15 mouse cellular contexts compared by ENCODE assay signal in genomic region chr8:81798501-81798900, GRCm38 (mm10).
DNase-seq lines count a peak whose midpoint lies in the region; ATAC-seq and TF ChIP-seq lines count a peak whose summit lies in the region.
"Had no signal": no experiment of that assay in that cellular context is flagged by ENCODE, and none has a peak within 500 bp of the region (broad histone marks: within the 10 kb centered on the region; RNA-seq: fewer than 3 reads in every experiment).

No protein-coding gene starts in this region.

- H3K4me2 ChIP-seq in forebrain, embryonic 14.5 days (ENCODE audit: low read length): no peak overlapping the region
- H3K4me2 ChIP-seq in forebrain, embryonic 16.5 days (ENCODE audit: low read length): no peak overlapping the region
- H3K4me2 ChIP-seq in midbrain, postnatal 0 days (ENCODE audit: low read depth, low read length, poor library complexity, severe bottlenecking): no peak overlapping the region
- no peak overlapping the region for H3K4me2 ChIP-seq in midbrain, embryonic 15.5 days
- no peak overlapping the region for H3K4me2 ChIP-seq in hindbrain, embryonic 14.5 days (replicated peaks)
- H3K4me2 ChIP-seq: forebrain, embryonic 13.5 days; hindbrain, embryonic 12.5 days; limb, embryonic 15.5 days had no signal

- no peak for ATAC-seq in forebrain, embryonic 14.5 days
- no peak for ATAC-seq in forebrain, embryonic 16.5 days
- no peak for ATAC-seq in midbrain, postnatal 0 days (ENCODE audit: low FRiP score)
- no peak for ATAC-seq in midbrain, embryonic 15.5 days (replicated peaks)
- no peak for ATAC-seq in hindbrain, embryonic 14.5 days (ENCODE audit: low FRiP score)
- ATAC-seq: forebrain, embryonic 13.5 days had no signal

- H3K27ac ChIP-seq in forebrain, embryonic 14.5 days (ENCODE audit: low read depth, low read length): no peak overlapping the region
- no peak overlapping the region for H3K27ac ChIP-seq in forebrain, embryonic 16.5 days (ENCODE audit: low read length)
- no peak overlapping the region for H3K27ac ChIP-seq in midbrain, postnatal 0 days (ENCODE audit: low read depth, low read length)
- H3K27ac ChIP-seq in midbrain, embryonic 15.5 days: no peak overlapping the region
- H3K27ac ChIP-seq in hindbrain, embryonic 14.5 days: no peak overlapping the region
- H3K27ac ChIP-seq: forebrain, embryonic 13.5 days; hindbrain, embryonic 12.5 days; limb, embryonic 15.5 days had no signal

- no peak for TF ChIP-seq CTCF in midbrain, postnatal 0 days (IDR thresholded peaks at IDR 0.05)

- DNase-seq in forebrain, embryonic 14.5 days (ENCODE audit: low spot score): peak; percentile 14
- DNase-seq in midbrain, postnatal 0 days (ENCODE audit: low spot score): peak; percentile 14
- DNase-seq in cerebellum, postnatal 25 days: peak; percentile 47 to 66
- no peak for DNase-seq in hindbrain, embryonic 14.5 days (ENCODE audit: low spot score)
- no peak for DNase-seq in yolk sac, embryonic 10.5 days (ENCODE audit: low spot score)
- no peak for DNase-seq in frontal cortex, postnatal 14 days (ENCODE audit: low spot score in 2 of 2)
- DNase-seq: adrenal gland, postnatal 25 days; lung, adult 18-20 months; lung, postnatal 36 days; thymus, postnatal 36 days had no signal

- no peak overlapping the region for H3K4me3 ChIP-seq in forebrain, embryonic 14.5 days (ENCODE audit: low read depth, low read length)
- no peak overlapping the region for H3K4me3 ChIP-seq in forebrain, embryonic 16.5 days (replicated peaks; ENCODE audit: low read length)
- no peak overlapping the region for H3K4me3 ChIP-seq in midbrain, postnatal 0 days (ENCODE audit: low read depth, low read length)
- H3K4me3 ChIP-seq in midbrain, embryonic 15.5 days: no peak overlapping the region
- no peak overlapping the region for H3K4me3 ChIP-seq in hindbrain, embryonic 14.5 days (replicated peaks; ENCODE audit: low read length)
- H3K4me3 ChIP-seq: forebrain, embryonic 13.5 days; hindbrain, embryonic 12.5 days; limb, embryonic 15.5 days had no signal

- H3K27me3 ChIP-seq in forebrain, embryonic 14.5 days (replicated peaks; ENCODE audit: control insufficient read depth, insufficient read depth, low read length): no peaks in the 10 kb centered on the region
- no peaks in the 10 kb centered on the region for H3K27me3 ChIP-seq in forebrain, embryonic 16.5 days (replicated peaks; ENCODE audit: control insufficient read depth, insufficient read depth, low read length)
- H3K27me3 ChIP-seq in midbrain, postnatal 0 days (ENCODE audit: insufficient read depth, low read length): no peaks in the 10 kb centered on the region
- H3K27me3 ChIP-seq in midbrain, embryonic 15.5 days (replicated peaks): no peaks in the 10 kb centered on the region
- H3K27me3 ChIP-seq in hindbrain, embryonic 14.5 days (ENCODE audit: control insufficient read depth, insufficient read depth, low read length): no peaks in the 10 kb centered on the region
- H3K27me3 ChIP-seq: forebrain, embryonic 13.5 days; limb, embryonic 15.5 days had no signal

- H3K9me3 ChIP-seq in forebrain, embryonic 14.5 days (replicated peaks; ENCODE audit: control insufficient read depth, low read length): no peaks in the 10 kb centered on the region
- H3K9me3 ChIP-seq in forebrain, embryonic 16.5 days (ENCODE audit: control insufficient read depth, low read length): no peaks in the 10 kb centered on the region
- no peaks in the 10 kb centered on the region for H3K9me3 ChIP-seq in midbrain, postnatal 0 days (ENCODE audit: low read length)
- no peaks in the 10 kb centered on the region for H3K9me3 ChIP-seq in midbrain, embryonic 15.5 days
- H3K9me3 ChIP-seq in hindbrain, embryonic 14.5 days (ENCODE audit: control insufficient read depth, low read length): no peaks in the 10 kb centered on the region
- H3K9me3 ChIP-seq: forebrain, embryonic 13.5 days; hindbrain, embryonic 12.5 days; limb, embryonic 15.5 days had no signal

- H3K36me3 ChIP-seq in forebrain, embryonic 14.5 days (ENCODE audit: control insufficient read depth, insufficient read depth, low read length): no peaks in the 10 kb centered on the region
- no peaks in the 10 kb centered on the region for H3K36me3 ChIP-seq in forebrain, embryonic 16.5 days (ENCODE audit: control insufficient read depth, insufficient read depth)
- no peaks in the 10 kb centered on the region for H3K36me3 ChIP-seq in midbrain, postnatal 0 days (ENCODE audit: insufficient read depth, low read length)
- H3K36me3 ChIP-seq in midbrain, embryonic 15.5 days (replicated peaks): no peaks in the 10 kb centered on the region
- no peaks in the 10 kb centered on the region for H3K36me3 ChIP-seq in hindbrain, embryonic 14.5 days (replicated peaks; ENCODE audit: control insufficient read depth, insufficient read depth)
- H3K36me3 ChIP-seq: hindbrain, embryonic 12.5 days; limb, embryonic 15.5 days had no signal

- WGBS in forebrain, embryonic 14.5 days: 58% methylated on average over 1 of the region's 1 CpGs
- 50% methylated on average over 1 of the region's 1 CpGs for WGBS in forebrain, embryonic 16.5 days
- 67% methylated on average over 1 of the region's 1 CpGs for WGBS in midbrain, postnatal 0 days
- 76% methylated on average over 1 of the region's 1 CpGs for WGBS in midbrain, embryonic 15.5 days
- WGBS in hindbrain, embryonic 14.5 days: 69% methylated on average over 1 of the region's 1 CpGs

- no peak overlapping the region for H3K9ac ChIP-seq in forebrain, embryonic 14.5 days (ENCODE audit: low read length)
- H3K9ac ChIP-seq in forebrain, embryonic 16.5 days (replicated peaks; ENCODE audit: low read depth, low read length): no peak overlapping the region
- H3K9ac ChIP-seq in midbrain, postnatal 0 days (replicated peaks; ENCODE audit: low read length, poor library complexity, severe bottlenecking): no peak overlapping the region
- H3K9ac ChIP-seq in midbrain, embryonic 15.5 days: no peak overlapping the region
- H3K9ac ChIP-seq in hindbrain, embryonic 14.5 days: no peak overlapping the region
- H3K9ac ChIP-seq: forebrain, embryonic 13.5 days; hindbrain, embryonic 12.5 days; limb, embryonic 15.5 days had no signal

- no peaks in the 10 kb centered on the region for H3K4me1 ChIP-seq in forebrain, embryonic 14.5 days (ENCODE audit: control insufficient read depth, insufficient read depth, low read length)
- H3K4me1 ChIP-seq in forebrain, embryonic 16.5 days (replicated peaks; ENCODE audit: control insufficient read depth, insufficient read depth, low read length): no peaks in the 10 kb centered on the region
- no peaks in the 10 kb centered on the region for H3K4me1 ChIP-seq in midbrain, postnatal 0 days (ENCODE audit: insufficient read depth, low read length)
- H3K4me1 ChIP-seq in midbrain, embryonic 15.5 days: no peaks in the 10 kb centered on the region
- no peaks in the 10 kb centered on the region for H3K4me1 ChIP-seq in hindbrain, embryonic 14.5 days (replicated peaks; ENCODE audit: control insufficient read depth, insufficient read depth, low read length)
- H3K4me1 ChIP-seq: forebrain, embryonic 13.5 days; hindbrain, embryonic 12.5 days; limb, embryonic 15.5 days had no signal

Comparison
In these comparisons a context has a peak if more than half of its experiments do, and no peak if none do; other contexts are left out.
1. DNase-seq: peak in forebrain, embryonic 14.5 days (single experiment), midbrain, postnatal 0 days (single experiment) and cerebellum, postnatal 25 days (2 of 2); none in hindbrain, embryonic 14.5 days (single experiment), yolk sac, embryonic 10.5 days (single experiment) and frontal cortex, postnatal 14 days (0 of 2).